Mouse (Mus musculus) olfactory bulb, adult 2 months (tissue): Measurements from ENCODE around the gene Cd27.

Experiments
- CTCF ChIP-seq: fragments of 200-500 bp; IDR thresholded peaks from 2 replicates; pipeline ENCODE4 v1.5.1; 2012; ENCODE audit warnings: low read depth, mild to moderate bottlenecking, low read length, moderate library complexity; ENCODE audit not compliant: insufficient read depth
- POLR2A ChIP-seq: fragments of 200-500 bp; IDR thresholded peaks from 2 replicates; pipeline ENCODE4 v1.6.1; 2012; ENCODE audit warnings: mild to moderate bottlenecking, low read depth, low read length, moderate library complexity; ENCODE audit not compliant: insufficient read depth

DNA sequence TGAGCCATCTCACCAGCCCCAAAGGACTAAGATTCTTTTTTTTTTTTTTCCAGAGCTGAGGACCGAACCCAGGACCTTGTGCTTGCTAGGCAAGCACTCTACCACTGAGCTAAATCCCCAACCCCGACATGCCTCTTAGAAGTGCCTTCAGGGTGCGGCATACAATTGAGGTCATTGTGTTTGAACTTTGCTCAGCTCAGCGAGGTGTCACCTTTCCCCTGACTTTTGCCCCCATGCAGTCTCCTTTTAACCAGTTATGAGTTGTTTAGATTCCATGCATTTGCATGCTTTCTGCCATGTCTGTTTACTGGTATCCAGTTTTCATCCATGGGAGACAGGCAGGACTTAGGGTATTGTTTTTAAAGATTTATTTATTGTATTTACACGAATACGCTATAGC is 32.0 kb upstream of the Cd27 start:
- TF ChIP-seq POLR2A, result no peak
- TF ChIP-seq CTCF, result no peak
